Mouse (Mus musculus): ENCODE measurements around the gene Cbr2.

- TF ChIP-seq CTCF (IDR thresholded peaks at IDR 0.05; ENCODE audit: low read depth, low read length) (no peak), GATA1 (IDR thresholded peaks at IDR 0.05; ENCODE audit: borderline replicate concordance, low read length) (no peak), TAL1 (conservative IDR thresholded peaks at IDR 0.05; ENCODE audit: low read depth, low read length) (no peak), GATA2 (IDR thresholded peaks at IDR 0.05; ENCODE audit: borderline replicate concordance, low read depth, low read length) (no peak)
These were observed 24.7 kb downstream of the Cbr2 start for GRCm38 (mm10) chr11:120707225-120707624.

Data from G1E (cell line).